Mouse (Mus musculus) G1E (cell line): ENCODE results near the gene Nat8f2.

Experiments used
- CTCF ChIP-seq: IDR thresholded peaks from 2 replicates; pipeline ENCODE4 v1.5.1; 2012; ENCODE audit warnings: low read depth, low read length, inconsistent platforms, mixed read lengths
- GATA1 ChIP-seq: IDR thresholded peaks from 2 replicates; pipeline ENCODE4 v1.6.1; 2012; ENCODE audit warnings: borderline replicate concordance, low read length, inconsistent platforms, mixed read lengths
- GATA2 ChIP-seq: IDR thresholded peaks from 2 replicates; pipeline ENCODE4 v1.6.1; 2012; ENCODE audit warnings: low read depth, low read length, inconsistent platforms, borderline replicate concordance
- POLR2AphosphoS5 ChIP-seq: IDR thresholded peaks from 2 replicates; pipeline ENCODE4 v1.6.1; 2012; ENCODE audit warnings: low read depth, low read length, inconsistent platforms; ENCODE audit not compliant: insufficient replicate concordance
- TAL1 ChIP-seq: conservative IDR thresholded peaks from 2 replicates; pipeline ENCODE4 v1.6.1; 2012; ENCODE audit warnings: low read depth, low read length, inconsistent platforms, mixed read lengths

- TF ChIP-seq POLR2AphosphoS5 (no peak), CTCF (no peak), GATA1 (no peak), TAL1 (no peak), GATA2 (no peak)
Observed at GRCm38 (mm10) chr6:85831796-85832321, 37.1 kb downstream of the Nat8f2 start, which contains the start of gene Nat8.
